Mouse (Mus musculus): Measurements from ENCODE around the gene D8Ertd738e.
A peak's percentile ranks its signal among the peaks of the same experiment; 100 is the strongest.

D8Ertd738e gene

GRCm38 (mm10) chr8:84202466-84202865, 47.1 kb downstream of the D8Ertd738e start:
- DNase-seq, result no peak

- peak; percentile 47 to 51 for DNase-seq
These were observed 47.8 kb downstream of the D8Ertd738e start for GRCm38 (mm10) chr8:84201545-84202245.

DNA sequence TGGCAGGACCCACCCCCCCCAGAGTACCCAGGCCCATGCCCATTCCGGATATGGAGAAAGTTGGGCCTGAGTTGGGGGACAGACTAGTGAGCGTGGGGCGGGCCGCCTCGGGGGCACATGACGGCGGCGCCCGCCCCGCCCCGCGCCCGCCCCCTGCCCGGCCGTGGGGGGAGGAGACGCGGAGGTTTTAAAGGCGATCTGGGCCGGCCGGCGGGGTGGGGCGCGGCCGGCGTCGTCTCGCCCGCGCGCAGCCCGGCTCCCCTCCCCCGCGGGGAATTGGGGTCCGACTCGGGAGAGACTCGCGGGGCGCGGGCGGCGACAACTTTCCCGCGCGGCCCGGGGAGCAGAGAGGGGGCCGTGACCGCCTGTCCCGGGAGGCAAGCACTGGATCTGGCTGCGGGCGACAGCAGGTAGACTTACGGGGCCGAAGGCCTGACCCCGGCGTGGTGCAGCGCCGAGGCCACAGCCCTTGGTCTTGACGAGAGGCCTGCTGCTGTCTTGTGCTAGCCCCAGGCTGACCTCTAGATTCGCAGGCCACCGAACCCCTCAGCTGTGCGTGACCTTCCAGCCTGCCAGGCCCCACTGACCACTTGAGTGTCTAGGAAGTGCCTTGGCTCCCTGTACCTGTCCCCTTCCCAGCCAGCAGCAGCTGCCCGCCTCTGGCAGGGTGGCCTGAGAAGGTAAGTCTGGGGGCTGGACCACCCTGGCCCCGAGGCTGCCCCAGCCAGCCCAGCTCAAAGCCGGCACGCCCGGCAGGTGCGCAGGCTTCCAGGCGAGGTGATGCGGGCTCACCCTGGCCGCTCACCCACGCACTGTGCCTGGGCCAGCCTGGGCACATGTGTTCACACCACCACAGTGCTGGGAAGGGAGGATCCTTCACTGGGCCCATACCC, 48.6 kb downstream of the D8Ertd738e start:
- DNase-seq, result peak; percentile 47 to 60

DNA sequence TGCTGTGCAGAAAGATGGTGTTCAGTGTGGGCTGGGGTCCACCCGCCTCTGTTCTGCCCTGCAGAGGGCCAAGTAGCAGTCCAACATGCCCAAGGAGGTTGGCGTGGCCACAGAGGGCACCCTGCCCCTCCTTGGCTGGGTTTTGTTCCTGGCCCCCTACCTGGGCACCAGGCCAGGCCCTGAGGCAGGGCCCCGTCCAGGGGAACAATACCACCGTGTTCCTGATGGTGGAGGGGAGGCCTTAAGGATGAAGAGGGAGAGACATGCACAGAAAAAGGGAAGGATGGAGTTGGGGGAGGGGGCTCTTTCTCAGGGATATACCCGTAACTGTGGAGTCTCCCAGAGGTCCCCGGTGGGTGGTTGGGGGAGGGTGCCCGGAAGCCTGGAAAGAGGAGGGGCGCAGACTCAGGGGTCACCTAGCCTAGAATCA, 49.4 kb downstream of the D8Ertd738e start:
- DNase-seq, result peak; percentile 42 to 61

DNA sequence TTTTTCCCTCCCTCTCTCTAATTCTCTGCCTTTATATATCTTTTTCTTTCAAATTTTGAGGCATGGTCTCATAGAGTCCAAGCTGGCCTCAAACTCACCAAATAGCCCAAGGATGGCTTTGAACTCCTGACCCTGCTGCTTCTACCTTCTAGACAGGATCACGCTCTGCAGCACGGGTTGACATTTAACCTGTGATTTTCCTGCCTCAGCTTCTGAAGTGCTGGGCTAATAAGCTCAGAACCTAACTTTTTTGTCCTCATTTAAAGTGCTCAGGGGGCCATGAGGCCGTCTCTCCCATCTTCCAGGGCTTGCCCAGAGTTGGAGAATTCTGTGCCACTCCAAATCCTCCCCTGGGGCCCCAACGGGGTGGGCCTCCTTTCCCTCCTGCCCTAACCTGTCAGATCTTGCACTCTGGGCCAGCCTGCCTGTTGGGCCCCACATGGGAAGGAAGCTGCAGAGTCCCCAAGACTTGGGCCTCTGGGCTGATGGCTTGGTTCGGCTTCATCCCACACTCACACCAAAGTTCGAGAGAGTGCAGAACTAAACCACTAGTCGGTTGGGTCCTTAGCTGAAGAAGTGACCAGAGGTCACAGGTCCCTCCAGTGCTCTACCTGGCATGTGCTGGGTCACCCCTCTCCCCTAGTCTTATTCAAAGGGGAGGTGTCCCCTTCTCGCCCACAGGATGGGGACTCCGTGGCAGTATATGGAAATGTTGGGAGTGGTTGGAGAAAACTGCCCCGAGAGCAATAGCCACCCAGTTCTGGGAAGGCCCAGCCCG, 50.0 kb downstream of the D8Ertd738e start:
- DNase-seq, result no peak

- no peak for DNase-seq
These were observed 50.6 kb downstream of the D8Ertd738e start for GRCm38 (mm10) chr8:84198871-84199270.

- DNase-seq, result peak; percentile 69 to 77
These were observed 51.4 kb downstream of the D8Ertd738e start for GRCm38 (mm10) chr8:84197922-84198774.

- peak; percentile 76 to 83 for DNase-seq
These were observed 52.2 kb downstream of the D8Ertd738e start for GRCm38 (mm10) chr8:84197141-84197921.
